Mouse (Mus musculus): ENCODE results near the gene Abcf2. TPM values are rescaled to one million over a fixed set of nuclear protein-coding genes. Genes with fewer than 3 reads are reported as not detected.

The Abcf2 gene
- total and polyA plus RNA-seq, 2 experiments, result 25.9 to 31.9 TPM

GRCm38 (mm10) chr5:24553621-24554244, 23.5 kb downstream of the Abcf2 start:
- 78% methylated on average over 5 of the region's 5 CpGs for WGBS
- H3K27ac ChIP-seq (replicated peaks; ENCODE audit: insufficient read depth, low read depth, low read length), result no peak overlapping the region
- no peak overlapping the region for H3K4me3 ChIP-seq (ENCODE audit: insufficient read depth, low read depth, low read length)
- no peaks in the 10 kb centered on the region for H3K4me1 ChIP-seq (ENCODE audit: control insufficient read depth, insufficient read depth, low read length)
- TF ChIP-seq CTCF (IDR thresholded peaks at IDR 0.05; ENCODE audit: low read depth, low read length), result no peak
- TF ChIP-seq POLR2A (IDR thresholded peaks at IDR 0.05; ENCODE audit: extremely low read depth, insufficient read depth, low read length), result no peak
- H3K27me3 ChIP-seq (ENCODE audit: control insufficient read depth, insufficient read depth, low read length), result no peaks in the 10 kb centered on the region; the same call in 1 of the 2 replicates
- no peak for DNase-seq (ENCODE audit: extremely low read depth, low read depth, low spot score)
- H3K36me3 ChIP-seq (ENCODE audit: control insufficient read depth, insufficient read depth, low read length), result no peaks in the 10 kb centered on the region
- H3K79me2 ChIP-seq (ENCODE audit: control insufficient read depth, insufficient read depth, low read length), result no peaks in the 10 kb centered on the region
- no peak overlapping the region for H3K9ac ChIP-seq (ENCODE audit: low read depth, low read length)

DNA sequence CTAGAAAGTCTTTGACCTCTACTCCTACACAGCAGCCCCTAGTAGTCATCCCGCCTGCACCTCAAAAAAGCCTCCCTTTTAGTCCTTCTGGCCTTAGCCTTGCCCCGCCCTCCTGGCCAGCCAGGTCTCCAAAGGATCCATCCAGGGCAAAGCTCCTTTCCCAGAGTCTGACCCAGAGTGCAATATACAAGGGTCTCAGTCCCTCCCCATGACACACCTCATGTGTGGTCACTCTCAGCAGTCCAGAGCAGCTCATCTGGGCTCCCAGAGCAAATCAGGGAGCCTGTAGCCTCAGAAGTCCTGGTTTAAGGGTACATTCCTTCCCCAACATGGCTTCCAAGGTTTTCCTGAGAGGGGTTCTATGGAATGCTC, 26.0 kb downstream of the Abcf2 start:
- no peak for DNase-seq (ENCODE audit: extremely low read depth, low read depth, low spot score)
- H3K4me1 ChIP-seq (ENCODE audit: control insufficient read depth, insufficient read depth, low read length), result no peaks in the 10 kb centered on the region
- TF ChIP-seq CTCF (IDR thresholded peaks at IDR 0.05; ENCODE audit: low read depth, low read length) (no peak), POLR2A (IDR thresholded peaks at IDR 0.05; ENCODE audit: extremely low read depth, insufficient read depth, low read length) (no peak)
- H3K4me3 ChIP-seq (ENCODE audit: insufficient read depth, low read depth, low read length), result no peak overlapping the region
- no peaks in the 10 kb centered on the region; the same call in 1 of the 2 replicates for H3K27me3 ChIP-seq (ENCODE audit: control insufficient read depth, insufficient read depth, low read length)
- no peaks in the 10 kb centered on the region for H3K36me3 ChIP-seq (ENCODE audit: control insufficient read depth, insufficient read depth, low read length)
- 71% methylated on average over 2 of the region's 2 CpGs for WGBS
- no peak overlapping the region for H3K9ac ChIP-seq (ENCODE audit: low read depth, low read length)
- no peak overlapping the region for H3K27ac ChIP-seq (replicated peaks; ENCODE audit: insufficient read depth, low read depth, low read length)
- H3K79me2 ChIP-seq (ENCODE audit: control insufficient read depth, insufficient read depth, low read length), result no peaks in the 10 kb centered on the region

- 36% methylated on average over 26 of the region's 26 CpGs for WGBS
- H3K27ac ChIP-seq (replicated peaks; ENCODE audit: insufficient read depth, low read depth, low read length), result no peak overlapping the region
- H3K27me3 ChIP-seq (ENCODE audit: control insufficient read depth, insufficient read depth, low read length), result no peaks in the 10 kb centered on the region; the same call in 1 of the 2 replicates
- H3K4me1 ChIP-seq (ENCODE audit: control insufficient read depth, insufficient read depth, low read length), result no peaks in the 10 kb centered on the region
- H3K36me3 ChIP-seq (ENCODE audit: control insufficient read depth, insufficient read depth, low read length), result no peaks in the 10 kb centered on the region
- DNase-seq (ENCODE audit: extremely low read depth, low read depth, low spot score), result no peak
- TF ChIP-seq POLR2A (IDR thresholded peaks at IDR 0.05; ENCODE audit: extremely low read depth, insufficient read depth, low read length) (no peak), CTCF (IDR thresholded peaks at IDR 0.05; ENCODE audit: low read depth, low read length) (no peak)
- no peak overlapping the region for H3K4me3 ChIP-seq (ENCODE audit: insufficient read depth, low read depth, low read length)
- no peaks in the 10 kb centered on the region for H3K79me2 ChIP-seq (ENCODE audit: control insufficient read depth, insufficient read depth, low read length)
- no peak overlapping the region for H3K9ac ChIP-seq (ENCODE audit: low read depth, low read length)
Observed at GRCm38 (mm10) chr5:24550598-24551316, 26.5 kb downstream of the Abcf2 start.

- WGBS, result 81% methylated on average over 7 of the region's 7 CpGs
- Histone ChIP-seq H3K4me1 (ENCODE audit: control insufficient read depth, insufficient read depth, low read length) (no peaks in the 10 kb centered on the region; the same call in 1 of the 2 replicates), H3K9ac (ENCODE audit: low read depth, low read length) (no peak overlapping the region), H3K79me2 (ENCODE audit: control insufficient read depth, insufficient read depth, low read length) (no peaks in the 10 kb centered on the region), H3K27ac (replicated peaks; ENCODE audit: insufficient read depth, low read depth, low read length) (no peak overlapping the region), H3K4me3 (ENCODE audit: insufficient read depth, low read depth, low read length) (no peak overlapping the region), H3K27me3 (ENCODE audit: control insufficient read depth, insufficient read depth, low read length) (peaks cover 2% of the 10 kb centered on the region), H3K36me3 (ENCODE audit: control insufficient read depth, insufficient read depth, low read length) (no peaks in the 10 kb centered on the region)
- no peak for TF ChIP-seq POLR2A (IDR thresholded peaks at IDR 0.05; ENCODE audit: extremely low read depth, insufficient read depth, low read length)
- no peak for TF ChIP-seq CTCF (IDR thresholded peaks at IDR 0.05; ENCODE audit: low read depth, low read length)
- DNase-seq (ENCODE audit: extremely low read depth, low read depth, low spot score), result peak; percentile 7
Observed at GRCm38 (mm10) chr5:24542643-24543042, 34.6 kb downstream of the Abcf2 start.

- 38% methylated on average over 6 of the region's 6 CpGs for WGBS
- H3K79me2 ChIP-seq (ENCODE audit: control insufficient read depth, insufficient read depth, low read length), result no peaks in the 10 kb centered on the region
- H3K9ac ChIP-seq (ENCODE audit: low read depth, low read length), result no peak overlapping the region
- H3K27me3 ChIP-seq (ENCODE audit: control insufficient read depth, insufficient read depth, low read length), result peaks cover 5% of the 10 kb centered on the region
- no peak overlapping the region for H3K27ac ChIP-seq (replicated peaks; ENCODE audit: insufficient read depth, low read depth, low read length)
- H3K4me1 ChIP-seq (ENCODE audit: control insufficient read depth, insufficient read depth, low read length), result no peaks in the 10 kb centered on the region; the same call in 1 of the 2 replicates
- H3K36me3 ChIP-seq (ENCODE audit: control insufficient read depth, insufficient read depth, low read length), result no peaks in the 10 kb centered on the region
- TF ChIP-seq CTCF (IDR thresholded peaks at IDR 0.05; ENCODE audit: low read depth, low read length) (no peak), POLR2A (IDR thresholded peaks at IDR 0.05; ENCODE audit: extremely low read depth, insufficient read depth, low read length) (no peak)
- DNase-seq (ENCODE audit: extremely low read depth, low read depth, low spot score), result no peak
- no peak overlapping the region for H3K4me3 ChIP-seq (ENCODE audit: insufficient read depth, low read depth, low read length)
Observed at GRCm38 (mm10) chr5:24541144-24541569, 36.1 kb downstream of the Abcf2 start.
